ENCODE assay signal across 10 mouse cellular contexts in genomic region chr11:116554171-116554878, GRCm38 (mm10). TPM values are rescaled to one million over a fixed set of nuclear protein-coding genes. Genes with fewer than 3 reads are reported as not detected.
DNase-seq lines count a peak whose midpoint lies in the region; ATAC-seq and TF ChIP-seq lines count a peak whose summit lies in the region.
"Had no signal": no experiment of that assay in that cellular context is flagged by ENCODE, and none has a peak within 500 bp of the region (broad histone marks: within the 10 kb centered on the region; RNA-seq: fewer than 3 reads in every experiment).

No protein-coding gene starts in this region.

- H3K36me3 ChIP-seq in intestine, postnatal 0 days (ENCODE audit: control insufficient read depth, insufficient read depth): no peaks in the 10 kb centered on the region
- no peaks in the 10 kb centered on the region for H3K36me3 ChIP-seq in intestine, embryonic 15.5 days
- H3K36me3 ChIP-seq in embryonic facial prominence, embryonic 11.5 days (replicated peaks; ENCODE audit: control insufficient read depth, insufficient read depth, low read depth, low read length): no peaks in the 10 kb centered on the region
- H3K36me3 ChIP-seq in midbrain, embryonic 15.5 days (replicated peaks): no peaks in the 10 kb centered on the region
- H3K36me3 ChIP-seq: midbrain, embryonic 12.5 days had no signal

- 0 out of 2 replicates have a peak, but pooled peaks cover 4% of the 10 kb centered on the region for H3K27me3 ChIP-seq in intestine, postnatal 0 days (replicated peaks; ENCODE audit: control insufficient read depth, insufficient read depth, low read length)
- H3K27me3 ChIP-seq in intestine, embryonic 15.5 days (replicated peaks): no peaks in the 10 kb centered on the region
- H3K27me3 ChIP-seq in embryonic facial prominence, embryonic 11.5 days (ENCODE audit: control insufficient read depth, insufficient read depth, low read length): no peaks in the 10 kb centered on the region
- H3K27me3 ChIP-seq in midbrain, embryonic 15.5 days (replicated peaks): no peaks in the 10 kb centered on the region
- H3K27me3 ChIP-seq: embryonic facial prominence, embryonic 15.5 days; midbrain, embryonic 12.5 days had no signal

- DNase-seq in NIH3T3 (ENCODE audit: low read depth): peak; percentile 79
- peak; percentile 78 for DNase-seq in embryonic facial prominence, embryonic 11.5 days (ENCODE audit: low spot score)
- DNase-seq in kidney, postnatal 4 days: peak; percentile 38 to 67
- DNase-seq in ovary, adult 18-20 months (ENCODE audit: low spot score): no peak
- no peak for DNase-seq in ovary, postnatal 10 days (ENCODE audit: low spot score)

- TF ChIP-seq CTCF in intestine, postnatal 0 days (IDR thresholded peaks at IDR 0.05; ENCODE audit: low read depth): peak; percentile 87

- no peak overlapping the region for H3K4me2 ChIP-seq in intestine, postnatal 0 days (replicated peaks; ENCODE audit: low read depth)
- no peak overlapping the region for H3K4me2 ChIP-seq in intestine, embryonic 15.5 days (replicated peaks)
- no peak overlapping the region for H3K4me2 ChIP-seq in embryonic facial prominence, embryonic 11.5 days (ENCODE audit: low read depth, low read length)
- H3K4me2 ChIP-seq in midbrain, embryonic 15.5 days: no peak overlapping the region; the same call in 1 of the 2 replicates
- H3K4me2 ChIP-seq: embryonic facial prominence, embryonic 15.5 days; midbrain, embryonic 12.5 days had no signal

- no peaks in the 10 kb centered on the region for H3K9me3 ChIP-seq in intestine, postnatal 0 days (ENCODE audit: control insufficient read depth)
- no peaks in the 10 kb centered on the region for H3K9me3 ChIP-seq in intestine, embryonic 15.5 days
- no peaks in the 10 kb centered on the region for H3K9me3 ChIP-seq in embryonic facial prominence, embryonic 11.5 days (replicated peaks; ENCODE audit: control insufficient read depth, low read length)
- H3K9me3 ChIP-seq in midbrain, embryonic 15.5 days: no peaks in the 10 kb centered on the region
- H3K9me3 ChIP-seq: embryonic facial prominence, embryonic 15.5 days; midbrain, embryonic 12.5 days had no signal

- 33% methylated on average over 12 of the region's 12 CpGs for WGBS in intestine, postnatal 0 days
- WGBS in intestine, embryonic 15.5 days: 30% methylated on average over 12 of the region's 12 CpGs
- 51% methylated on average over 12 of the region's 12 CpGs for WGBS in embryonic facial prominence, embryonic 11.5 days
- WGBS in midbrain, embryonic 15.5 days: 29% methylated on average over 12 of the region's 12 CpGs

- ATAC-seq in intestine, postnatal 0 days: no peak
- ATAC-seq in intestine, embryonic 15.5 days: no peak
- no peak for ATAC-seq in embryonic facial prominence, embryonic 11.5 days (replicated peaks; ENCODE audit: insufficient number of reproducible peaks, low FRiP score, low TSS enrichment, low read depth)
- peak; percentile 31; the same call in 1 of the 2 replicates for ATAC-seq in midbrain, embryonic 15.5 days (replicated peaks)

- no peak overlapping the region for H3K27ac ChIP-seq in intestine, postnatal 0 days (ENCODE audit: low read depth, low read length)
- no peak overlapping the region for H3K27ac ChIP-seq in intestine, embryonic 15.5 days
- H3K27ac ChIP-seq in embryonic facial prominence, embryonic 11.5 days (replicated peaks; ENCODE audit: low read depth, low read length): no peak overlapping the region
- peak overlapping the region; percentile 58 for H3K27ac ChIP-seq in midbrain, embryonic 15.5 days
- H3K27ac ChIP-seq: embryonic facial prominence, embryonic 15.5 days; midbrain, embryonic 12.5 days had no signal

- H3K9ac ChIP-seq in intestine, postnatal 0 days (ENCODE audit: low read depth, low read length): no peak overlapping the region
- H3K9ac ChIP-seq in intestine, embryonic 15.5 days: no peak overlapping the region
- H3K9ac ChIP-seq in embryonic facial prominence, embryonic 11.5 days (replicated peaks; ENCODE audit: low read length): no peak overlapping the region
- H3K9ac ChIP-seq in midbrain, embryonic 15.5 days: no peak overlapping the region
- H3K9ac ChIP-seq: embryonic facial prominence, embryonic 15.5 days; midbrain, embryonic 12.5 days had no signal

- no peak overlapping the region for H3K4me3 ChIP-seq in intestine, postnatal 0 days (ENCODE audit: low read depth, low read length)
- no peak overlapping the region for H3K4me3 ChIP-seq in intestine, embryonic 15.5 days (replicated peaks)
- no peak overlapping the region for H3K4me3 ChIP-seq in embryonic facial prominence, embryonic 11.5 days (ENCODE audit: low read depth, low read length)
- H3K4me3 ChIP-seq in midbrain, embryonic 15.5 days: no peak overlapping the region
- H3K4me3 ChIP-seq: embryonic facial prominence, embryonic 15.5 days; midbrain, embryonic 12.5 days had no signal

- no peaks in the 10 kb centered on the region for H3K4me1 ChIP-seq in intestine, postnatal 0 days (replicated peaks; ENCODE audit: control insufficient read depth, insufficient read depth, low read length)
- peaks cover 24% of the 10 kb centered on the region for H3K4me1 ChIP-seq in intestine, embryonic 15.5 days (replicated peaks)
- H3K4me1 ChIP-seq in embryonic facial prominence, embryonic 11.5 days (ENCODE audit: control insufficient read depth, insufficient read depth, low read length): peaks cover 4% of the 10 kb centered on the region; the same call in 1 of the 2 replicates
- H3K4me1 ChIP-seq in midbrain, embryonic 15.5 days: peaks cover 51% of the 10 kb centered on the region

RNA-seq across cellular contexts. Expression of gene Sphk1, which starts 23.6 kb away (rescaled TPM):
- 2.5 and 3.3 TPM in 2 replicates for polyA plus RNA-seq in intestine, postnatal 0 days (2015; fragmentation: Nextera tagmentation; extraction: Ambion mirVana)
- polyA plus RNA-seq in intestine, embryonic 15.5 days (2015; fragmentation: Nextera tagmentation; extraction: Ambion mirVana): 5.4 and 6.4 TPM in 2 replicates
- 5.0 and 7.2 TPM in 2 replicates for polyA plus RNA-seq in embryonic facial prominence, embryonic 11.5 days (2014; fragmentation: Nextera tagmentation; extraction: Ambion mirVana)
- polyA plus RNA-seq in midbrain, embryonic 15.5 days (2015; fragmentation: Nextera tagmentation; extraction: Ambion mirVana): 5.3 and 7.3 TPM in 2 replicates

RNA-seq across cellular contexts. Expression of gene Ube2o, which starts 26.9 kb away (rescaled TPM):
- polyA plus RNA-seq in intestine, postnatal 0 days (2015; fragmentation: Nextera tagmentation; extraction: Ambion mirVana): 3.7 and 4.8 TPM in 2 replicates
- 8.4 and 8.8 TPM in 2 replicates for polyA plus RNA-seq in intestine, embryonic 15.5 days (2015; fragmentation: Nextera tagmentation; extraction: Ambion mirVana)
- polyA plus RNA-seq in embryonic facial prominence, embryonic 11.5 days (2014; fragmentation: Nextera tagmentation; extraction: Ambion mirVana): 17.2 and 17.4 TPM in 2 replicates
- polyA plus RNA-seq in midbrain, embryonic 15.5 days (2015; fragmentation: Nextera tagmentation; extraction: Ambion mirVana): 31.4 and 36.6 TPM in 2 replicates

RNA-seq across cellular contexts. Expression of gene Aanat, which starts 31.9 kb away (rescaled TPM):
- polyA plus RNA-seq in intestine, postnatal 0 days (2015; fragmentation: Nextera tagmentation; extraction: Ambion mirVana): not detected in 2 replicates
- not detected in 2 replicates for polyA plus RNA-seq in intestine, embryonic 15.5 days (2015; fragmentation: Nextera tagmentation; extraction: Ambion mirVana)
- polyA plus RNA-seq in embryonic facial prominence, embryonic 11.5 days (2014; fragmentation: Nextera tagmentation; extraction: Ambion mirVana): not detected in 2 replicates
- polyA plus RNA-seq in midbrain, embryonic 15.5 days (2015; fragmentation: Nextera tagmentation; extraction: Ambion mirVana): 0.33 and 0.45 TPM in 2 replicates
- polyA plus RNA-seq: embryonic facial prominence, embryonic 15.5 days had no signal

Comparison
In these comparisons a context has a peak if more than half of its experiments do, and no peak if none do; other contexts are left out.
1. DNase-seq: peak in NIH3T3 (single experiment), embryonic facial prominence, embryonic 11.5 days (single experiment) and kidney, postnatal 4 days (2 of 2); none in ovary, adult 18-20 months (single experiment) and ovary, postnatal 10 days (single experiment).